In the genomic region with DNA sequence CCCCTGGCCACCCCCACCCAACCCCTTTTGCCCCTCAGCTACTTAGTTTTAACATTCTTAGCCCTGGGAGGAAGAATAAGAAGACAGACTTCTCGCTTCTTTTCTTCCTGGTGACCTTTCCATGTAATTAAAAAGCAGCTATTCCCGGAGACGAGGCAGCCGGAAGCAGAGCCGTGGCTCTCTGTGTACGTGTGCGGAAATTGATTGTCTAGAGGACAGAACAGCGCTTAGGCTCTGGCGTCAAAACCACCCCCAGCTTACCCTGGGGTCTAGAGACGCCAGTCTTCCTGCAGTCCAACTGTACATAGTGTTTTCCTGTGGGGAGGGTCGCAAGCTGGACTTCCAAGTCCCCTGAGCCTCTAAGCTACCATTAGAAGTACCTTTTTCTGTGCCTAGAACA, we compare ENCODE assay signal across 12 mouse cellular contexts. TPM values are rescaled to one million over a fixed set of nuclear protein-coding genes. Genes with fewer than 3 reads are reported as not detected.
A peak's percentile ranks its signal among the peaks of the same experiment; 100 is the strongest.
DNase-seq lines count a peak whose midpoint lies in the region; ATAC-seq lines count a peak whose summit lies in the region.
"Had no signal": no experiment of that assay in that cellular context is flagged by ENCODE, and none has a peak within 500 bp of the region (broad histone marks: within the 10 kb centered on the region; RNA-seq: fewer than 3 reads in every experiment).

No protein-coding gene starts in this region.

- H3K36me3 ChIP-seq in kidney, embryonic 14.5 days (ENCODE audit: control insufficient read depth, insufficient read depth, low read length) = no peaks in the 10 kb centered on the region
- H3K36me3 ChIP-seq in embryonic facial prominence, embryonic 10.5 days (replicated peaks) = no peaks in the 10 kb centered on the region
- no peaks in the 10 kb centered on the region for H3K36me3 ChIP-seq in forebrain, embryonic 13.5 days (ENCODE audit: poor library complexity, severe bottlenecking)
- H3K36me3 ChIP-seq in limb, embryonic 11.5 days (ENCODE audit: control insufficient read depth, insufficient read depth, low read length) = no peaks in the 10 kb centered on the region

- no peaks in the 10 kb centered on the region for H3K27me3 ChIP-seq in kidney, embryonic 14.5 days (ENCODE audit: control insufficient read depth, insufficient read depth, low read length)
- no peaks in the 10 kb centered on the region for H3K27me3 ChIP-seq in embryonic facial prominence, embryonic 10.5 days (replicated peaks; ENCODE audit: low read depth, poor library complexity, severe bottlenecking)
- no peaks in the 10 kb centered on the region for H3K27me3 ChIP-seq in forebrain, embryonic 13.5 days
- H3K27me3 ChIP-seq in limb, embryonic 11.5 days (ENCODE audit: control insufficient read depth, insufficient read depth, low read length) = no peaks in the 10 kb centered on the region
- H3K27me3 ChIP-seq: CH12.LX had no signal

- peaks cover 45% of the 10 kb centered on the region for H3K4me1 ChIP-seq in kidney, embryonic 14.5 days (ENCODE audit: control insufficient read depth, insufficient read depth, low read length)
- peaks cover 75% of the 10 kb centered on the region for H3K4me1 ChIP-seq in embryonic facial prominence, embryonic 10.5 days
- peaks cover 33% of the 10 kb centered on the region for H3K4me1 ChIP-seq in forebrain, embryonic 13.5 days
- H3K4me1 ChIP-seq in limb, embryonic 11.5 days (ENCODE audit: control insufficient read depth, insufficient read depth, low read length) = peaks cover 64% of the 10 kb centered on the region

- H3K27ac ChIP-seq in kidney, embryonic 14.5 days (ENCODE audit: low read depth, low read length) = peak overlapping the region; percentile 84
- peak overlapping the region; percentile 83 for H3K27ac ChIP-seq in embryonic facial prominence, embryonic 10.5 days (replicated peaks)
- peak overlapping the region; percentile 60; the same call in 1 of the 2 replicates for H3K27ac ChIP-seq in forebrain, embryonic 13.5 days
- H3K27ac ChIP-seq in limb, embryonic 11.5 days (replicated peaks; ENCODE audit: low read depth, low read length) = 0 out of 2 replicates have a peak overlapping the region, but pooled peaks have one; percentile 26

- no peak overlapping the region for H3K4me2 ChIP-seq in kidney, embryonic 14.5 days (replicated peaks; ENCODE audit: low read depth, low read length)
- H3K4me2 ChIP-seq in forebrain, embryonic 13.5 days = no peak overlapping the region
- no peak overlapping the region for H3K4me2 ChIP-seq in limb, embryonic 11.5 days (ENCODE audit: low read depth, severe bottlenecking)

- WGBS in kidney, embryonic 14.5 days = 37% methylated on average over 11 of the region's 11 CpGs
- 43% methylated on average over 11 of the region's 11 CpGs for WGBS in embryonic facial prominence, embryonic 10.5 days
- 30% methylated on average over 11 of the region's 11 CpGs for WGBS in forebrain, embryonic 13.5 days
- 27% methylated on average over 11 of the region's 11 CpGs for WGBS in limb, embryonic 11.5 days

- H3K9me3 ChIP-seq in kidney, embryonic 14.5 days (ENCODE audit: control insufficient read depth, low read length) = no peaks in the 10 kb centered on the region
- H3K9me3 ChIP-seq in embryonic facial prominence, embryonic 10.5 days = no peaks in the 10 kb centered on the region
- H3K9me3 ChIP-seq in forebrain, embryonic 13.5 days (replicated peaks) = no peaks in the 10 kb centered on the region
- H3K9me3 ChIP-seq in limb, embryonic 11.5 days (ENCODE audit: control insufficient read depth, low read length) = no peaks in the 10 kb centered on the region

- no peak for DNase-seq in kidney, postnatal 25 days
- no peak for DNase-seq in embryonic facial prominence, embryonic 10.5 days (ENCODE audit: low spot score)
- no peak for DNase-seq in limb, embryonic 11.5 days (ENCODE audit: low spot score)
- no peak for DNase-seq in ovary, postnatal 10 days (ENCODE audit: low spot score)
- no peak for DNase-seq in layer of hippocampus, adult 9-10 months (ENCODE audit: low spot score)
- DNase-seq in cerebellum, adult 18-20 months = no peak
- DNase-seq: kidney, adult 18-20 months; spleen, adult 18-20 months; thymus, postnatal 36 days had no signal

- ATAC-seq in kidney, embryonic 14.5 days (ENCODE audit: low FRiP score, low TSS enrichment) = no peak
- no peak for ATAC-seq in forebrain, embryonic 13.5 days
- ATAC-seq in limb, embryonic 11.5 days (ENCODE audit: insufficient number of reproducible peaks, low FRiP score, low TSS enrichment, low read depth) = no peak

- no peak overlapping the region for H3K9ac ChIP-seq in kidney, embryonic 14.5 days (ENCODE audit: low read depth, low read length)
- no peak overlapping the region for H3K9ac ChIP-seq in forebrain, embryonic 13.5 days
- no peak overlapping the region for H3K9ac ChIP-seq in limb, embryonic 11.5 days (ENCODE audit: low read length)

- H3K4me3 ChIP-seq in kidney, embryonic 14.5 days (ENCODE audit: low read length) = no peak overlapping the region
- H3K4me3 ChIP-seq in embryonic facial prominence, embryonic 10.5 days = no peak overlapping the region
- no peak overlapping the region for H3K4me3 ChIP-seq in forebrain, embryonic 13.5 days
- no peak overlapping the region for H3K4me3 ChIP-seq in limb, embryonic 11.5 days (ENCODE audit: low read depth, low read length)

RNA-seq across cellular contexts. Expression of a gene that starts 41.9 kb away (rescaled TPM):
- polyA plus RNA-seq in kidney, embryonic 14.5 days (2014; fragmentation: Nextera tagmentation; extraction: Ambion mirVana) = 51.1 and 52.4 TPM in 2 replicates
- polyA plus RNA-seq in embryonic facial prominence, embryonic 10.5 days (2016; fragmentation: Nextera tagmentation; extraction: Ambion mirVana) = 287 and 291 TPM in 2 replicates
- 69.3 and 118 TPM in 2 replicates for polyA plus RNA-seq in forebrain, embryonic 13.5 days (2015; fragmentation: Nextera tagmentation; extraction: Ambion mirVana)
- 95.6 and 121 TPM in 2 replicates for polyA plus RNA-seq in limb, embryonic 11.5 days (2014; fragmentation: Nextera tagmentation; extraction: Ambion mirVana)

Comparison
In these comparisons a context has a peak if more than half of its experiments do, and no peak if none do; other contexts are left out.
1. H3K27ac ChIP-seq: peak in every context shown above with its lines; median percentile 84 in kidney, embryonic 14.5 days; 83 in embryonic facial prominence, embryonic 10.5 days; 60 in forebrain, embryonic 13.5 days; 26 in limb, embryonic 11.5 days.